Mouse (Mus musculus): ENCODE data around the gene Myb. TPM values are rescaled to one million over a fixed set of nuclear protein-coding genes. Genes with fewer than 3 reads are reported as not detected.
"Not testable (repeated sequence)": the region's sequence is repeated elsewhere in the genome, so short reads cannot be mapped to it uniquely, and the experiment has no call there.

Myb gene
- total RNA-seq, 2 experiments from 2014 or later, result not detected

DNA sequence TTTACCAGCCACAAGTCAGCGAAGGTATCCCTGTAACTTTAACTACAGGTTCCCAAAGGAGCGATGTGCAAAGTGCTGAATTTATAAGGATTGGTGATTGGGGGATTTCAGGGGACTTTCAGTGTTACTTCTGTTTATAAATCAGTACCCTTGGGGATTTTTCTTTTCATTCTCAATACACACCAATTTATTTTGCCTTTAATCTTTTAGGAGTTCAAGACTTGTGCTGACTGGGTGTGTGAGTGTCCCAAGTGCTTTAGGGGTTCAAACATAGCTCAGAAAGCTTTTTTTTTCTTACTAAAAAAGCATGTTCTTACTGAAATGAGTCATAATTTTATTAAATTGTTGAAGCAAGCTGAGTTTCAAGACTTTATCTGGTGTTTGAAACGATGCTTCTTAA is 1.3 kb upstream of the Myb start:
- no peak overlapping the region for H3K27ac ChIP-seq
- TF ChIP-seq CTCF (IDR thresholded peaks at IDR 0.05), result no peak
- no peak overlapping the region for H3K4me3 ChIP-seq
- intact Hi-C loops (cut with DNase I), result no loop called here
- DNase-seq, result no peak

DNA sequence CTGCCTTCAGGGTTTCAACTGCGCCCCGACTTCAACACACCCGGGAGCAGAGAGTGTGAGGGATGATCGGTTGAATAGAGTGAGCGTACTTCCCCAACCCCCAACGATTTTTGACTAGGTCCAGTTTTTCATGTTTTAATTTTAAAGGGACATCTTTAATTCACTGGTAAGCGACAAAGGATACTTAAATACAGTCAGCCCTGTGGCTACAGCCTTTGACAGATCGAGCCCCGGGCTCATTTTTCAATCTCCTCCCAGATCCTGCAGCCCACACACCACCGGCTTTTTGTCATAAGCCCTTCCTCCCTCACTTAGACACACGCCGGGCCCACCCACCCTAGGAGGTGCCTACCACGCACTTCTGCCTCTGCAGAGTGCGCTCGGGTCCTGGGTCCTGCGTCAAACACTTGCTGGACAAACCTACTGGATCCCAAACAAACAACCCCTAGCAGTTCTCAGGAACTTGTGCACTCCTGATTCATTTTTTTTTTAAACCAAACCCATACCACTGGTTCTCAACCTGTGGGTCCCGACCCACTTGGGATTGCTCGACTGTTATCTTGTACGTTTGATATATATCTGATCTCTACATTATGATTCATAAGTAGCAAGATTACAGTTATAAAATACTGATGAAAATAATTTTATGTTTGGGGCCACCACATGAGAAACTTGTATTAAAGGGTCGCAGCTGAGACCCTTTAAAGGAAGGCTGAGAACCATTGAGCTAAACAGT is 743 bp upstream of the Myb start:
- DNase-seq, result no peak
- TF ChIP-seq CTCF (IDR thresholded peaks at IDR 0.05), result no peak
- no peak overlapping the region for H3K27ac ChIP-seq
- intact Hi-C loops (cut with DNase I), result no loop called here
- H3K4me3 ChIP-seq, result peak overlapping the region; percentile 78

DNA sequence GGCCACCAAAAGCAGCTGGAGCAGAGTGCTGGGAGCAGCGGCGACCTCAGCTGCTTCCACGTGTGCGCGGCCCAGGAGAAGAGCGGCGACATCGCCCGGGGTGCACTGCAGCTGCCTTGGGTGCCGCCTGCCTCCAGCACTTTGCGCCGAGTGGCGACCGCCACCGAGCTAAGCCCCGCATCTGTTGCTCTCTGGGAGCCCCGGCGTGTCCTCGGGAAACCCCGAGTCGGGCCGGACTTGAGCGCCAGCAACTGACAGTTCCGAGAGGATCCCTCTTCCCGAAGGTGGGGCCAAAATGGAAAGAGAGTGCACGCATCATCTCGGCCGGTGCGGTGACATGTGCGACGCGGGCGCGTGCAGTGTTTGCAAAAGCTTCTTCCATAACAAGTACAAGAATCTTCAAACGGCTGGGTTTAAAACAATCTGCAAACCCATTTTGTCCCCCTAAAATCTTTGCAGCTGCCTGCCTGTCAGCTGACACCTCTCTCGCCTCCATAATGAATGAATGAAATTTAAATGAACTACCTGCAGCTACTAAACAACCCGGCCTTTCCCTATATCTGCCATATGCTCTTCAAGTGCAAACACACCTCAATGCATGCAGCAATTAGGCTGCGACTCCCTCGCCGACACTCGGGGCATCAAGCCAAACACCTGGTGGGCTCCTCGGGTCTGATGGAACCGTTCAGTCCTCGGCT is 938 bp downstream of the Myb start:
- intact Hi-C loops (cut with DNase I), result no loop called here
- Histone ChIP-seq H3K4me3 (peak overlapping the region; percentile 78), H3K27ac (no peak overlapping the region)
- TF ChIP-seq CTCF (IDR thresholded peaks at IDR 0.05), result no peak
- DNase-seq, result peak; percentile 34

DNA sequence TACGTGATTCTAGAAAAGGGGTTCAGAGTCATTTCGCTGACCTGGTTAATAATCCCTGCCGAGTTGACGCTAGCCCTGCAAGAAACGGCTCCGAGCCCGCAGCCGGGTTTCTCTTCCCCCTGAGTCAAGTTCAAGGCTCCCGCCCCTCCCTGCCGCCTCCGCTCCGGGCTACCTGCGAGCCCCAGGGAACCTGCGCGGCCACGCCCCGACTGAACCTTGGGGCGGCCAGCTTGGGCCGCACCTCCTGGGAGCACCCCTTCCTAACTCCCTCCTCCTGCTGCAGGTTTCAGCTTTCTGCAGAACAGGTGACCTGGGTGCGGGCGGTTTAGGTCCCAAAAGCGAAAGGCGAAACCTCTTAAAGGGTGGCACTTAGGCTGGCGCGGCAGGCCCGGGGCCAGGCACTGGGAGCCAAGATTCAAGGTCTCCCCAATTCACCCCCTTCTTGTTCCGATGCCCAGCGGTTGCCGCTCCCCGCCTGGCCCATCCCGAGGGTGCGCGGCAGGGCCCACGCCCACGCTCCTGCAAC is 1.8 kb downstream of the Myb start:
- peak; percentile 23 for DNase-seq
- no peak for TF ChIP-seq CTCF (IDR thresholded peaks at IDR 0.05)
- H3K27ac ChIP-seq, result no peak overlapping the region
- peak overlapping the region; percentile 78 for H3K4me3 ChIP-seq
- intact Hi-C loops (cut with DNase I), result no loop called here

DNA sequence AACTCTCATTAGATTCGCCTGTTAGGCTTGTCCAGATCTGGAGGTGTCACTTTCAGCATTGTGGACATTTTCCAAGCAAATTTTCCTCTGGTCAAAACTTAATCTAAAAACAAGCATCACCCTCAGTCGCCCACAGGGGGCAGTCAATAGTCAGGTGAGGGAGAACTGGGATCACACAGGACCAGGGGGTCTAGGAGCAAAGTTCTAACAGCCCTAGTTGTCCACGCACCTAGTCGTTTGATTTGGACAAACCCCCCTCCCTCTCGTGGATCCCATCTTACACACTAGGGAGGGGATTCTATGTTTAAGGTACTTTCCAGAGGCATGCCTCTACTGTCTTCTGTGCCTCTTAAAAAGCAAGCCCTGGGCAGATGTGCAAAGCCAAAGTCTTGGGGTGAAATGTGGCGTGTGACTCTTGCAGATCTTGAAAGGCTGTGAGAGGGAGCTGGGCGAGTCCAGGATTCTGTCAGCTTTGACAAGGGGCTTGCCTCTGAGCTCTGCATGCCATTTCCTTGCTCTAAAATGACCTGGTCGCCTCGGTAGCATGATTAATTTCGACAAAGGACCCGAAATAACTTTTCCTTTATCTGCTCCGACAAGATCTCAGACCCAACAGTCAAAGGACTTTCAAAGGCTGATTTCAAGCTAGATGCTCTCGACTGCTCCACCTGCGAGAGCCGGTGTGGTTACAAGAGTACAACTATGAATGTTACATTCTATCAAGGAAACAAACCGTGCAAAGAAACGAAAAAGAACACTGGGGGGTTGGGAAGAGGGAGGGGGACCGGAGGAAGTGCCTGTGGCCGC is 2.5 kb downstream of the Myb start:
- peak; percentile 22 for DNase-seq
- TF ChIP-seq CTCF (IDR thresholded peaks at IDR 0.05), result peak; percentile 52
- Histone ChIP-seq H3K4me3 (peak overlapping the region; percentile 78), H3K27ac (no peak overlapping the region)
- intact Hi-C loops (cut with DNase I), result no loop called here

DNA sequence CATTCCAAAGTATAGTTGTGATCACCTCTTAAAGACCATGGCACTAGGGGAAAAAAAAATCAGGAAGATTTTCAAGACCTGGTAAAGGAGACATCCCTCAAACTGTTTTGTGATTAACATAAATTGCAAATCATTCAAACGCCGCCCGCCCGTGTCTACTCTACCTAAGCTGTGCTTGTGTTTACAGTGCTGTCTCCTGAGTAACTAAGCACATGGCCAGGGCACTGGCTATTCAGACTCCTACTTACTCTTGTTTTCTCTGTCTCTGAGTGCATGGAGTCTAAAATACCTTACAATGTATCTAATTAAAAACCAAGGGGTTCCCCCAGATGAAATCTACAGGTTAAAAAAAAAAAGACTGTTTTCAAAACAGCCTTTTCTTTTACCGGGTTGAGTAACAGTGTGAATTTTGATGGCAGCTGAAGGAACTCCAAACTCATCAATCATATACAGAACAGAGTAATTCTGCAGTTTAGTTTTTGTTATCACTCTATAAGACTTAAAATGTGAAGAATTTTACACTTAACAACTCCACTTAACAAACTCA is 3.8 kb downstream of the Myb start:
- TF ChIP-seq CTCF (IDR thresholded peaks at IDR 0.05), result no peak

DNA sequence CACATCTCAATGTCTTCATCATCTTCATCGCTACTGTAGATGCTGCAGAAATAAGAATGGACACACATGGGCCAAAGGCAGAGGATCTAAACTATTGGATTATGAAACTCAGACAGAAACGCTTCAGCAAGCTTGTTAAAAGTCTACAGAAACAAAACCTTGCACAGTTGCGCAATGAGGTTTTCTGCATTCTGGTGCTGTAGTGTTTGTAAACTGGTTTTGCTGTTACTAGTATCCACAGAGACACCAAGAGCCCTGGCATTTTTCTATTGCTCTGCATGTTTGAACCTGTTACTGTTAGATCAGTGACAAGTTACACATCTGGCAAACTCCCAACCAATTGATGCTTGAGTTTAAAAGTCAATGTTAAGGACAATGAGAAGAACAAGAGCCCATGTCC is 4.4 kb downstream of the Myb start:
- no peak for DNase-seq
- Histone ChIP-seq H3K27ac (no peak overlapping the region), H3K4me3 (no peak overlapping the region)
- intact Hi-C loops (cut with DNase I), result no loop called here
- no peak for TF ChIP-seq CTCF (IDR thresholded peaks at IDR 0.05)

More for the DNA sequence above, 3.8 kb downstream of the Myb start:
- Histone ChIP-seq H3K4me3 (no peak overlapping the region), H3K27ac (no peak overlapping the region)
- intact Hi-C loops (cut with DNase I), result no loop called here
- DNase-seq, result no peak

DNA sequence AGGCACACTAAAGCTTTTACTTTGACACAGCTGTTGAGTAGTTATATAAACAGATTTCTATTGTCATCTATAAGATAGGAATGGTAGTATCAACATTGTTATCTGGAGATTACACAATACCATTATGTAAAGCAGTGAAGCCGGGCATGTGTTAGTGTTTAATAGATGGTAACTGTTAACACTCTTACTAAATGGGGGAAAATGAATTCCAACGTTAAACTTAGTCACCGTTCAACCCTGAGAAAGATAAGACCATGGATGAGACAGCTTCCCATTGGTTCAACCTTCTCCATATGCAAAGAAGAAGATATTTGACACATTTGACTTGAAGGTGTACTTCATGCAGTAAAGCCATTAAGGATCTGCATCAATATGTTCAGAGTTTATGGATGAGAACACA is 5.9 kb downstream of the Myb start:
- Histone ChIP-seq H3K4me3 (no peak overlapping the region), H3K27ac (no peak overlapping the region)
- no peak for TF ChIP-seq CTCF (IDR thresholded peaks at IDR 0.05)
- DNase-seq, result no peak
- intact Hi-C loops (cut with DNase I), result no loop called here

DNA sequence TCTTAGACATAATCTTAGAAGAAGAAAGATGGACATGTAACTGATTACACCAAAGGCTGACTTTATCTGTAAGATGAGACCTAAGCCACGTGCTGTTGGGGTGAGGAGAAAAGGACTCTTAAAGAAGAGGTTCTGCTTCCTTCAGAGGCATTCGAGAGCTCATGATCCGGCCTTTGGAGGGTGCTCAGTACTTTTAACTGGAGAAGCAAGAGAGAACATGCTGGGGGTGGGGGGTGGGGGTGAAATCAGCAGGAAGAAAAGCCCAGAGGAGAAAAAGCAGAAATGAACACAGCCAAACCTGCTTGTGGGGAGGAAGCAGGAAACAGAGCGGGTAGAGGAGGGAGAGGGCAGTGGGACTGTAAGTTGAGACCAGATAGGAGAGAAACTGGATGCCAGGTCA is 7.4 kb downstream of the Myb start:
- intact Hi-C loops (cut with DNase I), result no loop called here
- Histone ChIP-seq H3K4me3 (no peak overlapping the region), H3K27ac (no peak overlapping the region)
- TF ChIP-seq CTCF (IDR thresholded peaks at IDR 0.05), result no peak
- DNase-seq, result no peak

DNA sequence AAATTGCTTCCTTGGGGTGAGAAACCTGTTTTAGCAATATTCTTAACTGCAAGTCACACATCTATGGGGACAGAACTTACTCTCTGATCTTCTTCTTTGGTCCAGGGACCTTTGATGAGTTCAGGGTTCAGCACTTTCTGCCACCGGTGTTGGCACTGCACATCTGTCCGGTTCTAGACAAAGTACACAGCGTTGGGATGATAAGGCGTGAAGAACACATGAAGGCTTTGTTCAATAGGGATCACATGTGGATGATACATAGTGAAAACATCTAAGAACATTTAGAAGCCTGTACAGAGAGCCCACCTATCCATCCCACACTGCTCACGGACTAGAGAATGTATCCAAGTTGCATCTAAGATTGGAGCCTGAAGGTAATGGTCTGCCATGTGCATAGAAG is 8.0 kb downstream of the Myb start:
- Histone ChIP-seq H3K27ac (no peak overlapping the region), H3K4me3 (no peak overlapping the region)
- intact Hi-C loops (cut with DNase I), result no loop called here
- no peak for DNase-seq
- no peak for TF ChIP-seq CTCF (IDR thresholded peaks at IDR 0.05)

DNA sequence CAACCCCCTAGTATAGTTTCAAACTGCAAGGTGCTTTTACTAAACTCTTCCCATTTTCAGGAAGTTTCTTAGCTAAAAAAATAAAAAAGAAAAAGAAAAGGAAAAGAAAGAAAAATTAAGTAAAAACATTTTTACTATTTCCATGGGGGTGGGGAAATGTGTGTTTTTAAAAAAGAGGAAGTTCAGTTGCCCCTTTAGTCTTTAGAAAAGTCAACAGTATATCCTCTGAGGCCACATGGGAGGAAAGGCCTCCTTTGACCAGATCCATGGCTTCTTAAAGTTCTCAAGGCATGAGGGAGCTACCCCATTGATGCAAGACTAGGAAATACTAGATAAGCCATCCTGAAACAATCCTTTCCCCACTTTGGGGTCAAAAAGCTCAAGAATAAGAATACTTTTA is 9.5 kb downstream of the Myb start:
- Histone ChIP-seq H3K27ac (no peak overlapping the region), H3K4me3 (no peak overlapping the region)
- intact Hi-C loops (cut with DNase I), result no loop called here
- no peak for DNase-seq
- TF ChIP-seq CTCF (IDR thresholded peaks at IDR 0.05), result no peak

DNA sequence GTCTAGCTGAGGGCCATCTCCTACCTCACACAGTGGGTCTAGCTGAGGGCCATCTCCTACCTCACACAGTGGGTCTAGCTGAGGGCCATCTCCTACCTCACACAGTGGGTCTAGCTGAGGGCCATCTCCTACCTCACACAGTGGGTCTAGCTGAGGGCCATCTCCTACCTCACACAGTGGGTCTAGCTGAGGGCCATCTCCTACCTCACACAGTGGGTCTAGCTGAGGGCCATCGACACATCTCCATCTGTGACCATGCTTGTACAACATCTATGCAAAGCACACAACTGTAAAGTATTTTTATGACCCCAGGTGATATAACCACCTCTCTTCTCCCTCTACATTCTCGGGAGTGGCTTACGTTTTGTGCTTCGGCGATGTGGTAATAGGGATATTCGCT is 10.8 kb downstream of the Myb start:
- intact Hi-C loops (cut with DNase I); DNase-seq; H3K4me3 ChIP-seq; H3K27ac ChIP-seq: not testable (repeated sequence)

DNA sequence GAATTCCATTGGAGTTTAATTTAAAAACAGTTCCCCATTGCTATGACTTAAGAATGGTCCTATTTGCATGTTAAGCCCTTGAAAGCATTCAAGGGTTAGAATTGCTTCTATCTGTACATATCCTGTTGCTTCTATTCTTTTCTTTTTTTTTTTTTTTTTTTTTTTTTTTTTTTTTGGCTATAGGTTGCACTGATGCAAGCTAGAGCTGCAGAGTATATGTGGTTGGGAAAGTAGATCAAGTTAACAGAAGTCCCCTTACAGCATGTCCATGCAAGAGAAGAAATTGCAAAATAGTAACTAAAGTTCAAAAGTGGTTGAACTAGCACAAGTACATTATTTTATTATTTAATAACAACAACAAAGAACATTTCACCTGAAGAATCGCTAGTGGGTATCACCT is 14.1 kb downstream of the Myb start:
- intact Hi-C loops (cut with DNase I), result no loop called here
- no peak overlapping the region for H3K27ac ChIP-seq
- DNase-seq, result no peak

More for the DNA sequence above, 14.1 kb downstream of the Myb start:
- H3K4me3 ChIP-seq, result no peak overlapping the region
- TF ChIP-seq CTCF (IDR thresholded peaks at IDR 0.05), result no peak
